Mouse (Mus musculus) heart, adult 2 months (tissue): ENCODE results near the gene Kif19a. TPM values are rescaled to one million over a fixed set of nuclear protein-coding genes. Genes with fewer than 3 reads are reported as not detected.

ENCODE experiments used
- DNase-seq, 2 experiments: peaks; one replicate each; pipeline ENCODE4 v3.0.0; 2021
- H3K27ac ChIP-seq: fragments of 200-600 bp; 2 replicates; pipeline ENCODE4 v1.8.1; 2022
- H3K27me3 ChIP-seq: fragments of 200-500 bp; 2 replicates; pipeline ENCODE4 v1.6.1; 2012; ENCODE audit warnings: mild to moderate bottlenecking, low read length, inconsistent platforms, mixed read lengths; ENCODE audit not compliant: control insufficient read depth, insufficient read depth
- H3K36me3 ChIP-seq: fragments of 200-500 bp; 2 replicates; pipeline ENCODE4 v1.6.1; 2012; ENCODE audit warnings: low read length, inconsistent platforms; ENCODE audit not compliant: control insufficient read depth, insufficient read depth
- H3K4me1 ChIP-seq: fragments of 200-500 bp; 2 replicates; pipeline ENCODE4 v1.6.1; 2011; ENCODE audit warnings: low read length; ENCODE audit not compliant: control insufficient read depth, insufficient read depth
- H3K4me3 ChIP-seq: fragments of 200-600 bp; 2 replicates; pipeline ENCODE4 v1.8.1; 2022
- H3K79me2 ChIP-seq: fragments of 200-500 bp; replicated peaks from 2 replicates; pipeline ENCODE4 v1.6.1; 2012; ENCODE audit warnings: mild to moderate bottlenecking, inconsistent platforms, low read length, moderate library complexity, mixed read lengths; ENCODE audit not compliant: control insufficient read depth, insufficient read depth
- H3K9ac ChIP-seq: fragments of 200-500 bp; 2 replicates; pipeline ENCODE4 v1.6.1; 2012; ENCODE audit warnings: low read depth, mild to moderate bottlenecking, control low read depth, inconsistent platforms, low read length, mixed read lengths
- CTCF ChIP-seq: fragments of 200-600 bp; IDR thresholded peaks from 2 replicates; pipeline ENCODE4 v1.8.1; 2022; ENCODE audit warnings: antibody characterized with exemption, mild to moderate bottlenecking, moderate library complexity
- EP300 ChIP-seq: fragments of 200-500 bp; IDR thresholded peaks from 2 replicates; pipeline ENCODE4 v1.6.1; 2011; ENCODE audit warnings: low read depth, low read length, control low read depth; ENCODE audit not compliant: insufficient read depth
- POLR2A ChIP-seq: fragments of 200-500 bp; IDR thresholded peaks from 2 replicates; pipeline ENCODE4 v1.6.1; 2011; ENCODE audit warnings: mild to moderate bottlenecking, low read depth, low read length, control low read depth; ENCODE audit not compliant: insufficient read depth
- WGBS: fragments of 180-500 bp; shearing (Covaris S2); methylation state at CpG from one replicate; pipeline ENCODE4 v1.1.7; 2018; 5-methylcytosine and 5-hydroxymethylcytosine counted together
- intact Hi-C: fragments of 180-260 bp; cut with DNase I; formaldehyde crosslinking; loops from one replicate; pipeline ENCODE4 v1.15.1; 2025
- polyA plus RNA-seq: library from polyadenylated mRNA; depleted of rRNA; stranded (reverse); fragments of >200 nt; gene quantifications from 2 replicates; pipeline ENCODE4 v1.2.3, GENCODE M21; 2012
- total RNA-seq, 2 experiments: library from RNA; stranded (reverse); gene quantifications; 2 replicates each; pipeline ENCODE4 v1.2.3; 2021

Kif19a gene
- total and polyA plus RNA-seq, 3 experiments, result 0.18 to 1.2 (median 0.21) TPM

GRCm38 (mm10) chr11:114795848-114796322 is 30.7 kb downstream of the Kif19a start, which contains the start of gene Btbd17:
Btbd17 (minus strand) TSS chr11:114795945.
- no peaks in the 10 kb centered on the region for H3K4me1 ChIP-seq
- peaks cover 10% of the 10 kb centered on the region for H3K27me3 ChIP-seq
- H3K4me3 ChIP-seq, result no peak within 1 kb of the TSS
- H3K79me2 ChIP-seq, result no peaks in the 10 kb centered on the region
- H3K27ac ChIP-seq, result no peak within 1 kb of the TSS
- 24% methylated on average over 4 of the region's 4 CpGs for WGBS
- TF ChIP-seq POLR2A, result no peak
- TF ChIP-seq CTCF, result no peak
- TF ChIP-seq EP300, result no peak
- no peaks in the 10 kb centered on the region for H3K36me3 ChIP-seq
- intact Hi-C loops, result no loop called here
- no peak within 1 kb of the TSS for H3K9ac ChIP-seq
- DNase-seq, result no peak

GRCm38 (mm10) chr11:114797176-114797575 is 32.0 kb downstream of the Kif19a start:
- Histone ChIP-seq H3K4me3 (no peak overlapping the region), H3K9ac (no peak overlapping the region), H3K27me3 (peaks cover 2% of the 10 kb centered on the region), H3K4me1 (no peaks in the 10 kb centered on the region), H3K36me3 (no peaks in the 10 kb centered on the region), H3K27ac (no peak overlapping the region), H3K79me2 (no peaks in the 10 kb centered on the region)
- DNase-seq, result no peak
- TF ChIP-seq CTCF, result no peak
- TF ChIP-seq POLR2A, result no peak
- TF ChIP-seq EP300, result no peak
- intact Hi-C loops, result no loop called here
- 92% methylated on average over 7 of the region's 7 CpGs for WGBS

- Histone ChIP-seq H3K79me2 (no peaks in the 10 kb centered on the region), H3K27ac (no peak overlapping the region), H3K36me3 (no peaks in the 10 kb centered on the region), H3K9ac (no peak overlapping the region), H3K27me3 (no peaks in the 10 kb centered on the region), H3K4me1 (no peaks in the 10 kb centered on the region), H3K4me3 (no peak overlapping the region)
- DNase-seq, result no peak
- no peak for TF ChIP-seq EP300
- TF ChIP-seq CTCF, result no peak
- TF ChIP-seq POLR2A, result no peak
- intact Hi-C loops, result no loop called here
- 61% methylated on average over 3 of the region's 3 CpGs for WGBS
Observed at GRCm38 (mm10) chr11:114797981-114798380, 32.8 kb downstream of the Kif19a start.

GRCm38 (mm10) chr11:114798624-114799023 is 33.4 kb downstream of the Kif19a start, which contains the start of gene Gpr142:
Gpr142 (plus strand) TSS chr11:114798924.
- H3K27ac ChIP-seq, result no peak within 1 kb of the TSS
- no peaks in the 10 kb centered on the region for H3K79me2 ChIP-seq
- TF ChIP-seq POLR2A, result no peak
- TF ChIP-seq CTCF, result no peak
- no peak for TF ChIP-seq EP300
- no peaks in the 10 kb centered on the region for H3K4me1 ChIP-seq
- no peak within 1 kb of the TSS for H3K9ac ChIP-seq
- 97% methylated on average over 3 of the region's 3 CpGs for WGBS
- H3K36me3 ChIP-seq, result no peaks in the 10 kb centered on the region
- no peak within 1 kb of the TSS for H3K4me3 ChIP-seq
- H3K27me3 ChIP-seq, result no peaks in the 10 kb centered on the region
- no peak for DNase-seq
- intact Hi-C loops, result no loop called here

- H3K27ac ChIP-seq, result no peak overlapping the region
- TF ChIP-seq CTCF (no peak), POLR2A (no peak), EP300 (no peak)
- H3K27me3 ChIP-seq, result no peaks in the 10 kb centered on the region
- 100% methylated on average over 1 of the region's 1 CpGs for WGBS
- intact Hi-C loops, result no loop called here
- no peaks in the 10 kb centered on the region for H3K36me3 ChIP-seq
- H3K4me1 ChIP-seq, result no peaks in the 10 kb centered on the region
- DNase-seq, result no peak
- H3K4me3 ChIP-seq, result no peak overlapping the region
- H3K79me2 ChIP-seq, result no peaks in the 10 kb centered on the region
- H3K9ac ChIP-seq, result no peak overlapping the region
Observed at GRCm38 (mm10) chr11:114801906-114802305, 36.7 kb downstream of the Kif19a start.

GRCm38 (mm10) chr11:114802540-114803267 is 37.5 kb downstream of the Kif19a start:
- Histone ChIP-seq H3K36me3 (no peaks in the 10 kb centered on the region), H3K79me2 (no peaks in the 10 kb centered on the region), H3K4me3 (no peak overlapping the region), H3K27ac (no peak overlapping the region), H3K27me3 (no peaks in the 10 kb centered on the region), H3K4me1 (no peaks in the 10 kb centered on the region), H3K9ac (no peak overlapping the region)
- WGBS, result 67% methylated on average over 15 of the region's 15 CpGs
- TF ChIP-seq POLR2A, result no peak
- no peak for TF ChIP-seq CTCF
- TF ChIP-seq EP300, result no peak
- DNase-seq, result no peak
- intact Hi-C loops, result no loop called here
